Mouse (Mus musculus): Measurements from ENCODE around the gene Gm14190. TPM values are rescaled to one million over a fixed set of nuclear protein-coding genes. Genes with fewer than 3 reads are reported as not detected.
"Not testable (repeated sequence)": the region's sequence is repeated elsewhere in the genome, so short reads cannot be mapped to it uniquely, and the experiment has no call there.

The Gm14190 gene
- polyA plus RNA-seq, 1 experiment from 2014 or later = not detected

DNA sequence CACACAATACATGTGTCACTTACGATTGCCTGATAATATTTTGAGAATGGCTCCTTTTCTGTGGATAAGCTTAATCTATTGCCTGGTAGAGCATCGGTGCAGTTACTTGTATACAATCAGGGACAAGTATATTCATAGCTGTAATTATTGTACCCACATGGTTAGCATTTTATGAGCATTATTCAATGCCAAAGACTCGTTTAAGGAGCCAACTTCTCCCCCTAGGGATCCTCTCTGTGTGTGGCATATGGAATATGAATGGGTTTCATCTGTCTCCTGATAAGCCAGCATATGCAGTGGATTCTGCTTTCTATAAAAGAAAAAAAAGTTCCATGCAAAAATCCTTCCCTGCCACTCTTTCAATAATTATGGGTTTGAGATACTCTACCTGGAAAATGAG lies 46.2 kb downstream of the Gm14190 start:
- Histone ChIP-seq H3K4me2 (replicated peaks) (no peak overlapping the region), H3K4me3 (no peak overlapping the region), H3K27ac (replicated peaks) (no peak overlapping the region), H3K27me3 (no peaks in the 10 kb centered on the region), H3K9me3 (no peaks in the 10 kb centered on the region), H3K9ac (replicated peaks) (no peak overlapping the region), H3K4me1 (no peaks in the 10 kb centered on the region), H3K36me3 (no peaks in the 10 kb centered on the region)
- WGBS = 44% methylated on average over 3 of the region's 3 CpGs
- no peak for ATAC-seq (replicated peaks)

- not testable (repeated sequence) for H3K36me3 ChIP-seq; H3K27ac ChIP-seq (replicated peaks); H3K9ac ChIP-seq (replicated peaks); H3K4me2 ChIP-seq (replicated peaks); ATAC-seq (replicated peaks); H3K27me3 ChIP-seq; H3K9me3 ChIP-seq; H3K4me3 ChIP-seq; H3K4me1 ChIP-seq
- WGBS = 85% methylated on average over 9 of the region's 9 CpGs
Observed at GRCm38 (mm10) chr11:99643635-99644139, 46.9 kb downstream of the Gm14190 start, which contains the start of gene Krtap4-7. TSS of gene Krtap4-7 (minus strand) at chr11:99644089.

DNA sequence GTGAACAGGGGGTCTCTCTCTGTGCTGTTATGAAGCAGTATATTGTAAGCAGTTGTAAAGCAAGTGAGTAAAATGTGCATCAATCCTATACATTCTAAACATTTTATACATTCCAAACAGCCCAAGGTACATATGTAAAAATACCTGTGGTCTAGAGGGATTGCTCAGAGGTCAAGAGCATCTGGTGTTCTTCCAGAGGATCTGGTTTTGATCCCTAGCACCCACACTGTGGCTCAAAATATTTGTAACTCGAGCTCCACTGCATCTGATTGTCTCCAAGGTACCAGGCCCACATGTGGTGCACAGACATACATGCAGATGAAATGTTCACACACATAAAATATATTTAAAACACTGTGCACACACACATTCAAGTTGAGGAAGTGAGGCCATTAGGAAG lies 49.6 kb downstream of the Gm14190 start:
- no peak overlapping the region for H3K9ac ChIP-seq (replicated peaks)
- WGBS = 42% methylated on average over 1 of the region's 1 CpGs
- H3K4me2 ChIP-seq (replicated peaks) = no peak overlapping the region
- no peaks in the 10 kb centered on the region for H3K27me3 ChIP-seq
- H3K4me3 ChIP-seq = no peak overlapping the region
- H3K9me3 ChIP-seq = no peaks in the 10 kb centered on the region
- H3K36me3 ChIP-seq = no peaks in the 10 kb centered on the region
- H3K4me1 ChIP-seq = no peaks in the 10 kb centered on the region
- no peak for ATAC-seq (replicated peaks)
- H3K27ac ChIP-seq (replicated peaks) = no peak overlapping the region

Other genes starting within 250 kb of the Gm14190 start
- gene Krt23, start 197.6 kb downstream of the Gm14190 start, polyA plus RNA-seq (2015; fragmentation: Nextera tagmentation; extraction: Ambion mirVana) = 0.10 TPM in 1 of 2 replicates, not detected in the other
- not detected in 2 replicates for gene Krt39, start 169.4 kb downstream of the Gm14190 start, polyA plus RNA-seq (2015; fragmentation: Nextera tagmentation; extraction: Ambion mirVana)
- gene Krt40, start 147.6 kb downstream of the Gm14190 start, polyA plus RNA-seq (2015; fragmentation: Nextera tagmentation; extraction: Ambion mirVana) = not detected in 2 replicates
- gene Krtap3-3, start 139.9 kb downstream of the Gm14190 start, polyA plus RNA-seq (2015; fragmentation: Nextera tagmentation; extraction: Ambion mirVana) = not detected in 2 replicates
- gene Krtap3-2, start 133.9 kb downstream of the Gm14190 start, polyA plus RNA-seq (2015; fragmentation: Nextera tagmentation; extraction: Ambion mirVana) = not detected in 2 replicates
- gene Gm11939, start 131.3 kb downstream of the Gm14190 start, polyA plus RNA-seq (2015; fragmentation: Nextera tagmentation; extraction: Ambion mirVana) = not detected in 2 replicates
- not detected in 2 replicates for gene Krtap3-1, start 124.1 kb downstream of the Gm14190 start, polyA plus RNA-seq (2015; fragmentation: Nextera tagmentation; extraction: Ambion mirVana)
- not detected in 2 replicates for gene Krtap1-5, start 109.7 kb downstream of the Gm14190 start, polyA plus RNA-seq (2015; fragmentation: Nextera tagmentation; extraction: Ambion mirVana)
- gene Krtap1-4, start 107.1 kb downstream of the Gm14190 start, polyA plus RNA-seq (2015; fragmentation: Nextera tagmentation; extraction: Ambion mirVana) = not detected in 2 replicates
- gene Krtap1-3, start 99.4 kb downstream of the Gm14190 start, polyA plus RNA-seq (2015; fragmentation: Nextera tagmentation; extraction: Ambion mirVana) = not detected in 2 replicates
- not detected in 2 replicates for gene Krtap9-3, start 92.6 kb downstream of the Gm14190 start, polyA plus RNA-seq (2015; fragmentation: Nextera tagmentation; extraction: Ambion mirVana)
- gene Gm11938, start 87.4 kb downstream of the Gm14190 start, polyA plus RNA-seq (2015; fragmentation: Nextera tagmentation; extraction: Ambion mirVana) = not detected in 2 replicates
- gene Gm11937, start 80.6 kb downstream of the Gm14190 start, polyA plus RNA-seq (2015; fragmentation: Nextera tagmentation; extraction: Ambion mirVana) = not detected in 2 replicates
- not detected in 2 replicates for gene Krtap2-4, start 75.9 kb downstream of the Gm14190 start, polyA plus RNA-seq (2015; fragmentation: Nextera tagmentation; extraction: Ambion mirVana)
- gene Gm11562, start 70.3 kb downstream of the Gm14190 start, polyA plus RNA-seq (2015; fragmentation: Nextera tagmentation; extraction: Ambion mirVana) = not detected in 2 replicates
- not detected in 2 replicates for gene Krtap4-1, start 62.5 kb downstream of the Gm14190 start, polyA plus RNA-seq (2015; fragmentation: Nextera tagmentation; extraction: Ambion mirVana)
- not detected in 2 replicates for gene Krtap4-2, start 55.7 kb downstream of the Gm14190 start, polyA plus RNA-seq (2015; fragmentation: Nextera tagmentation; extraction: Ambion mirVana)
- not detected in 2 replicates for gene Krtap4-7, start 46.7 kb downstream of the Gm14190 start, polyA plus RNA-seq (2015; fragmentation: Nextera tagmentation; extraction: Ambion mirVana)
- not detected in 2 replicates for gene Gm11555, start 40.5 kb downstream of the Gm14190 start, polyA plus RNA-seq (2015; fragmentation: Nextera tagmentation; extraction: Ambion mirVana)
- gene Gm11563, start 31.8 kb downstream of the Gm14190 start, polyA plus RNA-seq (2015; fragmentation: Nextera tagmentation; extraction: Ambion mirVana) = not detected in 2 replicates
- not detected in 2 replicates for gene Krtap4-6, start 24.8 kb downstream of the Gm14190 start, polyA plus RNA-seq (2015; fragmentation: Nextera tagmentation; extraction: Ambion mirVana)
- not detected in 2 replicates for gene Gm14180, start 43.5 kb upstream of the Gm14190 start, polyA plus RNA-seq (2015; fragmentation: Nextera tagmentation; extraction: Ambion mirVana)
- gene Gm11595, start 82.2 kb upstream of the Gm14190 start, polyA plus RNA-seq (2015; fragmentation: Nextera tagmentation; extraction: Ambion mirVana) = not detected in 2 replicates
- not detected in 2 replicates for gene Krtap4-8, start 90.0 kb upstream of the Gm14190 start, polyA plus RNA-seq (2015; fragmentation: Nextera tagmentation; extraction: Ambion mirVana)
- not detected in 2 replicates for gene Krtap4-9, start 94.5 kb upstream of the Gm14190 start, polyA plus RNA-seq (2015; fragmentation: Nextera tagmentation; extraction: Ambion mirVana)
- not detected in 2 replicates for gene Gm11596, start 102.7 kb upstream of the Gm14190 start, polyA plus RNA-seq (2015; fragmentation: Nextera tagmentation; extraction: Ambion mirVana)
- not detected in 2 replicates for gene Gm11569, start 108.2 kb upstream of the Gm14190 start, polyA plus RNA-seq (2015; fragmentation: Nextera tagmentation; extraction: Ambion mirVana)
- gene Gm11554, start 113.7 kb upstream of the Gm14190 start, polyA plus RNA-seq (2015; fragmentation: Nextera tagmentation; extraction: Ambion mirVana) = not detected in 2 replicates
- not detected in 2 replicates for gene Krtap4-13, start 119.2 kb upstream of the Gm14190 start, polyA plus RNA-seq (2015; fragmentation: Nextera tagmentation; extraction: Ambion mirVana)
- not detected in 2 replicates for gene Gm11564, start 124.9 kb upstream of the Gm14190 start, polyA plus RNA-seq (2015; fragmentation: Nextera tagmentation; extraction: Ambion mirVana)
- gene 2300003K06Rik, start 147.3 kb upstream of the Gm14190 start, polyA plus RNA-seq (2015; fragmentation: Nextera tagmentation; extraction: Ambion mirVana) = not detected in 2 replicates
- gene Krtap4-16, start 160.9 kb upstream of the Gm14190 start, polyA plus RNA-seq (2015; fragmentation: Nextera tagmentation; extraction: Ambion mirVana) = not detected in 2 replicates
- gene Gm11568, start 167.2 kb upstream of the Gm14190 start, polyA plus RNA-seq (2015; fragmentation: Nextera tagmentation; extraction: Ambion mirVana) = not detected in 2 replicates
- not detected in 2 replicates for gene Gm11559, start 173.7 kb upstream of the Gm14190 start, polyA plus RNA-seq (2015; fragmentation: Nextera tagmentation; extraction: Ambion mirVana)
- gene Krtap9-1, start 182.6 kb upstream of the Gm14190 start, polyA plus RNA-seq (2015; fragmentation: Nextera tagmentation; extraction: Ambion mirVana) = not detected in 2 replicates
- gene Gm11567, start 188.4 kb upstream of the Gm14190 start, polyA plus RNA-seq (2015; fragmentation: Nextera tagmentation; extraction: Ambion mirVana) = not detected in 2 replicates
- gene Krtap31-1, start 217.2 kb upstream of the Gm14190 start, polyA plus RNA-seq (2015; fragmentation: Nextera tagmentation; extraction: Ambion mirVana) = not detected in 2 replicates
- not detected in 2 replicates for gene Gm11565, start 224.0 kb upstream of the Gm14190 start, polyA plus RNA-seq (2015; fragmentation: Nextera tagmentation; extraction: Ambion mirVana)
- gene Krtap31-2, start 245.6 kb upstream of the Gm14190 start, polyA plus RNA-seq (2015; fragmentation: Nextera tagmentation; extraction: Ambion mirVana) = not detected in 2 replicates

Measured in forebrain, embryonic 15.5 days (tissue).